Mouse (Mus musculus) ES-Bruce4 (cell line): ENCODE data around the gene Mafg.

Source experiments
- CTCF ChIP-seq: IDR thresholded peaks from one replicate; pipeline ENCODE4 v1.8.1; 2011; ENCODE audit warnings: low read depth, low read length
- EP300 ChIP-seq: IDR thresholded peaks from 2 replicates; pipeline ENCODE4 v1.6.1; 2011; ENCODE audit warnings: low read depth, low read length; ENCODE audit not compliant: insufficient read depth
- POLR2A ChIP-seq: IDR thresholded peaks from one replicate; pipeline ENCODE4 v1.8.1; 2011; ENCODE audit warnings: low read length; ENCODE audit not compliant: insufficient read depth

GRCm38 (mm10) chr11:120657301-120657700 is 23.9 kb upstream of the Mafg start:
- TF ChIP-seq CTCF (no peak), POLR2A (no peak), EP300 (no peak)
